Mouse (Mus musculus) MEL (cell line): ENCODE data around the gene Yap1. TPM values are rescaled to one million over a fixed set of nuclear protein-coding genes. Genes with fewer than 3 reads are reported as not detected.
A peak's percentile ranks its signal among the peaks of the same experiment; 100 is the strongest.

Experiments
- DNase-seq: peaks from one replicate; pipeline ENCODE4 v3.0.0; 2011; ENCODE audit warnings: low read depth, low spot score
- H3K27ac ChIP-seq: 2 replicates; pipeline ENCODE4 v1.5.1; 2012; ENCODE audit warnings: low read depth, mild to moderate bottlenecking, control low read depth, low read length, moderate library complexity; ENCODE audit not compliant: control insufficient read depth
- H3K27me3 ChIP-seq, 2 experiments: fragments of 150-350 bp in 1 of 2; sonication (generic) in 1 of 2; 2 replicates each; pipeline ENCODE4 v1.6.1; 2012; ENCODE audit warnings: low read length in 2 of 2, mild to moderate bottlenecking in 2 of 2, improper control_type of control experiment in 1 of 2, moderate library complexity in 1 of 2; ENCODE audit not compliant: insufficient read depth in 2 of 2, control insufficient read depth in 1 of 2
- H3K36me3 ChIP-seq, 2 experiments: 2 replicates each; pipeline ENCODE4 v1.6.1; 2012 to 2014; ENCODE audit warnings: low read length in 2 of 2, improper control_type of control experiment in 1 of 2, inconsistent platforms in 1 of 2, mild to moderate bottlenecking in 1 of 2; ENCODE audit not compliant: insufficient read depth in 2 of 2, control insufficient read depth in 1 of 2
- H3K4me1 ChIP-seq, 2 experiments: fragments of 150-350 bp in 1 of 2; sonication (generic) in 1 of 2; 2 replicates each; pipeline ENCODE4 v1.6.1; 2012; ENCODE audit warnings: low read length in 2 of 2, improper control_type of control experiment in 1 of 2, mild to moderate bottlenecking in 1 of 2; ENCODE audit not compliant: insufficient read depth in 2 of 2, control insufficient read depth in 1 of 2
- H3K4me3 ChIP-seq, 2 experiments: fragments of 150-350 bp in 1 of 2; sonication (generic) in 1 of 2; 2 replicates each; pipeline ENCODE4 v1.5.1; 2012; ENCODE audit warnings: low read depth in 2 of 2, low read length in 2 of 2, mild to moderate bottlenecking in 2 of 2, moderate library complexity in 2 of 2, control low read depth in 1 of 2, improper control_type of control experiment in 1 of 2; ENCODE audit not compliant: control insufficient read depth in 1 of 2, insufficient read depth in 1 of 2
- H3K79me2 ChIP-seq: 2 replicates; pipeline ENCODE4 v1.6.1; 2012; ENCODE audit warnings: mild to moderate bottlenecking, low read length, moderate library complexity; ENCODE audit not compliant: control insufficient read depth, poor library complexity, insufficient read depth
- H3K9ac ChIP-seq: 2 replicates; pipeline ENCODE4 v1.6.1; 2012; ENCODE audit warnings: low read depth, mild to moderate bottlenecking, control low read depth, low read length, moderate library complexity; ENCODE audit not compliant: control insufficient read depth, poor library complexity, severe bottlenecking
- H3K9me3 ChIP-seq: fragments of 150-350 bp; sonication (generic); replicated peaks from 2 replicates; pipeline ENCODE4 v1.6.1; 2012; ENCODE audit warnings: mild to moderate bottlenecking, low read length, improper control_type of control experiment, moderate library complexity; ENCODE audit not compliant: insufficient read depth
- CHD1 ChIP-seq: IDR thresholded peaks from 2 replicates; pipeline ENCODE4 v1.6.1; 2012; ENCODE audit warnings: low read depth, mild to moderate bottlenecking, inconsistent platforms, low read length, improper control_type of control experiment
- CHD2 ChIP-seq: IDR thresholded peaks from 2 replicates; pipeline ENCODE4 v1.6.1; 2011; ENCODE audit warnings: low read length, improper control_type of control experiment
- CTCF ChIP-seq, 3 experiments: IDR thresholded peaks in 2 of 3; conservative IDR thresholded peaks in 1 of 3; 2 replicates each; pipeline ENCODE4 v1.5.1; 2011 to 2012; ENCODE audit warnings: low read length in 3 of 3, low read depth in 2 of 3, mild to moderate bottlenecking in 2 of 3, improper control_type of control experiment in 1 of 3, inconsistent platforms in 1 of 3, mixed read lengths in 1 of 3, moderate library complexity in 1 of 3; ENCODE audit not compliant: control insufficient read depth in 1 of 3, insufficient read depth in 1 of 3, poor library complexity in 1 of 3, severe bottlenecking in 1 of 3
- E2F4 ChIP-seq: IDR thresholded peaks from 2 replicates; pipeline ENCODE4 v1.6.1; 2011; ENCODE audit warnings: low read depth, low read length, improper control_type of control experiment, borderline replicate concordance
- EP300 ChIP-seq, 2 experiments: IDR thresholded peaks; 2 replicates each; pipeline ENCODE4 v1.6.1; 2011; ENCODE audit warnings: improper control_type of control experiment in 2 of 2, low read length in 2 of 2, low read depth in 1 of 2, mild to moderate bottlenecking in 1 of 2
- GATA1 ChIP-seq: IDR thresholded peaks from 2 replicates; pipeline ENCODE4 v1.6.1; 2011; ENCODE audit warnings: low read depth, low read length, improper control_type of control experiment
- HCFC1 ChIP-seq: IDR thresholded peaks from 2 replicates; pipeline ENCODE4 v1.6.1; 2012; ENCODE audit warnings: low read depth, mild to moderate bottlenecking, inconsistent platforms, low read length, improper control_type of control experiment, moderate library complexity
- JUND ChIP-seq: IDR thresholded peaks from 2 replicates; pipeline ENCODE4 v1.6.1; 2011; ENCODE audit warnings: low read depth, mild to moderate bottlenecking, improper control_type of control experiment, low read length
- MAFK ChIP-seq: IDR thresholded peaks from 2 replicates; pipeline ENCODE4 v1.6.1; 2011; ENCODE audit warnings: low read depth, mild to moderate bottlenecking, low read length, improper control_type of control experiment, borderline replicate concordance
- MAX ChIP-seq: IDR thresholded peaks from 2 replicates; pipeline ENCODE4 v1.6.1; 2011; ENCODE audit warnings: low read length, improper control_type of control experiment
- MEF2A ChIP-seq: IDR thresholded peaks from 2 replicates; pipeline ENCODE4 v1.6.1; 2014; ENCODE audit warnings: low read depth, mild to moderate bottlenecking, inconsistent platforms, low read length, improper control_type of control experiment; ENCODE audit not compliant: poor library complexity, insufficient replicate concordance, severe bottlenecking; ENCODE audit errors: extremely low read depth
- MYB ChIP-seq: IDR thresholded peaks from 2 replicates; pipeline ENCODE4 v1.6.1; 2011; ENCODE audit warnings: mild to moderate bottlenecking, low read depth, low read length, improper control_type of control experiment
- POLR2A ChIP-seq, 2 experiments: IDR thresholded peaks; 2 replicates each; pipeline ENCODE4 v1.6.1; 2011 to 2012; ENCODE audit warnings: low read length in 2 of 2, mild to moderate bottlenecking in 2 of 2, control low read depth in 1 of 2, improper control_type of control experiment in 1 of 2, low read depth in 1 of 2, moderate library complexity in 1 of 2; ENCODE audit not compliant: control insufficient read depth in 1 of 2, insufficient read depth in 1 of 2, poor library complexity in 1 of 2
- POLR2AphosphoS5 ChIP-seq: IDR thresholded peaks from 2 replicates; pipeline ENCODE4 v1.6.1; 2012; ENCODE audit warnings: low read depth, borderline replicate concordance, mild to moderate bottlenecking, inconsistent platforms, low read length, moderate library complexity, mixed read lengths
- RCOR1 ChIP-seq: IDR thresholded peaks from 2 replicates; pipeline ENCODE4 v1.6.1; 2012; ENCODE audit warnings: low read depth, mild to moderate bottlenecking, inconsistent platforms, low read length, improper control_type of control experiment
- TAL1 ChIP-seq: IDR thresholded peaks from 2 replicates; pipeline ENCODE4 v1.6.1; 2012; ENCODE audit warnings: mild to moderate bottlenecking, inconsistent platforms, low read length, moderate library complexity, mixed read lengths
- TBP ChIP-seq: IDR thresholded peaks from 2 replicates; pipeline ENCODE4 v1.8.0; 2011; ENCODE audit warnings: low read depth, low read length, improper control_type of control experiment
- TCF12 ChIP-seq: IDR thresholded peaks from 2 replicates; pipeline ENCODE4 v1.6.1; 2014; ENCODE audit warnings: low read depth, mild to moderate bottlenecking, inconsistent platforms, low read length, improper control_type of control experiment, moderate library complexity
- UBTF ChIP-seq: IDR thresholded peaks from 2 replicates; pipeline ENCODE4 v1.6.1; 2012; ENCODE audit warnings: low read depth, mild to moderate bottlenecking, inconsistent platforms, low read length, improper control_type of control experiment, moderate library complexity, borderline replicate concordance; ENCODE audit not compliant: insufficient read depth
- USF1 ChIP-seq: IDR thresholded peaks from 2 replicates; pipeline ENCODE4 v1.6.1; 2014; ENCODE audit warnings: low read depth, mild to moderate bottlenecking, inconsistent platforms, low read length, improper control_type of control experiment, moderate library complexity
- USF2 ChIP-seq, 2 experiments: IDR thresholded peaks; 2 replicates each; pipeline ENCODE4 v1.6.1; 2011 to 2012; ENCODE audit warnings: improper control_type of control experiment in 2 of 2, low read length in 2 of 2, borderline replicate concordance in 1 of 2, inconsistent platforms in 1 of 2, low read depth in 1 of 2, mild to moderate bottlenecking in 1 of 2; ENCODE audit not compliant: insufficient read depth in 1 of 2
- ZC3H11A ChIP-seq: IDR thresholded peaks from 2 replicates; pipeline ENCODE4 v1.6.1; 2012; ENCODE audit warnings: low read depth, mild to moderate bottlenecking, inconsistent platforms, low read length, improper control_type of control experiment
- ZKSCAN1 ChIP-seq: IDR thresholded peaks from 2 replicates; pipeline ENCODE4 v1.6.1; 2012; ENCODE audit warnings: low read depth, mild to moderate bottlenecking, inconsistent platforms, low read length, improper control_type of control experiment, moderate library complexity
- polyA plus RNA-seq, 2 experiments: library from polyadenylated mRNA; stranded (reverse) in 1 of 2; unstranded in 1 of 2; fragments of >175 nt in 1 of 2; fragments of >200 nt in 1 of 2; gene quantifications; 2 replicates each; pipeline versions ENCODE4 v1.2.1 to v1.2.4; 2012; ENCODE audit warnings: low replicate concordance in 2 of 2, low read depth in 1 of 2; ENCODE audit not compliant: insufficient read length in 2 of 2, insufficient read depth in 1 of 2, missing spikeins in 1 of 2
- total RNA-seq: library from RNA; depleted of rRNA; stranded (reverse); fragments of 300-350 nt; gene quantifications from 2 replicates; pipeline ENCODE4 v1.2.3, GENCODE M21; 2012; rRNA removed

Yap1 gene
- total RNA-seq (not detected in 2 replicates), polyA plus RNA-seq (not detected)

DNA sequence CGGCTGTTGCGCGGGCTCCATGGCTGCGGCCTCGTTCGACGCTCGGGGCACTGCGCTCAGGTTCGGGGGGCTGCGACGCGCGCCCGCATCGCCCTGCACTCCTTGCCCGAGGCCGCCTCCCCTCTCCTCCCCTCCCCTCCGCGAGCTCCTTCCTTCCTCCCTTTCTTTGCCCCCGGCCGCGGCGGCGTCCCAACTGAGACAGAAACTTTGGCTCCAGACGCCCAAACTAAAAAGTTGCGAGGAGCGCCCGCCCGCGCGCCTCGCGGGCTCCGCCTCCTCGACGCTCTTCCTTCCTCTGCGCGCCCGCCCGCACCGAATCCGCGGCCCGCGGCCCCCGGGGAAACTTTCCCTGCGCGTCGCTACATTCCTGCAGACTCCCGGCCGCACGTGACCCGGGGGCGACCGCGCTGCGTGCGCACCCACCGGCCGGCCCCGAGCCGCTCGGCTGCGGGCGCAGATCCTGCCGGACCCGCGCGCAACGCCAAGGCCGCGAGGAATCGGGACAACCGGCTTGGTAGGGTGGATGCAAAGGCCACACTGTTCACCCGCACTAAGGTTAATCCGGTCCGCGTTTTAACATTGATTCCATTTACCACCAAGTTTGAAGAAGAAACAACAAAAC, at the start of gene Yap1:
TSS of gene Yap1 (minus strand) at position 227 of the 622 bp plus-strand sequence.
- H3K79me2 ChIP-seq, result no peaks in the 10 kb centered on the region
- no peaks in the 10 kb centered on the region for H3K27me3 ChIP-seq
- H3K4me1 ChIP-seq, result no peaks in the 10 kb centered on the region
- H3K9ac ChIP-seq, result no peak within 1 kb of the TSS
- no peak for DNase-seq
- peak in 1 of 2 experiments; percentile 40; a peak in 1 of 4 replicates for TF ChIP-seq POLR2A (IDR thresholded peaks at IDR 0.05; ENCODE audit: control insufficient read depth in 1 of 2, insufficient read depth in 1 of 2, low read depth in 1 of 2, low read length in 2 of 2, poor library complexity in 1 of 2)
- no peak for TF ChIP-seq TAL1
- TF ChIP-seq, all 39 proteins: peak for 1
- Histone ChIP-seq H3K9me3 (no peaks in the 10 kb centered on the region), H3K4me3 (no peak within 1 kb of the TSS), H3K27ac (no peak within 1 kb of the TSS), H3K36me3 (no peaks in the 10 kb centered on the region)

DNA sequence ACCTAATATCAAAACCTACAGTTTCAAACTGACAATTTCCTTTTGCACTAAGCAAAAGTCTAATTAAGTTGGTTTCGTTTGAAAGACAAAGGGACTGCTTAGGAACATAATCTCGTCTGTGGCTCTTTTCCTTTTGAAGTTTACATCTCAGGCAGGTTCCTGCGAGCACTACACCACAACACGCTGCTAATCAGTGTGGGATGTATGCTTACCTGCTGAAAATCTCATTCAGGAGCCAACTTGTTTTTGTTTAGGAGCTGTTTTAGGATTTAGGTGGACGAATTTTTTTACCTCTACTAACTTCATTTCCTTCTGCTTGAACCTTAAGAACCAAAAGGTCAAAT, 38.6 kb upstream of the Yap1 start:
- Histone ChIP-seq H3K9me3 (no peaks in the 10 kb centered on the region), H3K79me2 (no peaks in the 10 kb centered on the region), H3K4me1 (no peaks in the 10 kb centered on the region), H3K9ac (no peak overlapping the region), H3K36me3 (no peaks in the 10 kb centered on the region), H3K27me3 (no peaks in the 10 kb centered on the region), H3K4me3 (no peak overlapping the region), H3K27ac (no peak overlapping the region)
- no peak for DNase-seq
- no peak for TF ChIP-seq MAX
- TF ChIP-seq CHD2, result no peak
- TF ChIP-seq MEF2A, result no peak
- no peak for TF ChIP-seq USF2 (IDR thresholded peaks at IDR 0.05; ENCODE audit: borderline replicate concordance in 1 of 2, insufficient read depth in 1 of 2, low read depth in 1 of 2, low read length in 2 of 2)
- TF ChIP-seq RCOR1, result no peak
- TF ChIP-seq JUND, result no peak
- no peak for TF ChIP-seq ZC3H11A
- no peak for TF ChIP-seq TCF12

GRCm38 (mm10) chr9:8042338-8043043, 38.1 kb upstream of the Yap1 start, which contains the start of gene Cfap300:
TSS of gene Cfap300 (minus strand) at chr9:8042823.
- no peak for DNase-seq
- Histone ChIP-seq H3K4me1 (no peaks in the 10 kb centered on the region), H3K27me3 (no peaks in the 10 kb centered on the region), H3K9ac (no peak within 1 kb of the TSS), H3K27ac (no peak within 1 kb of the TSS), H3K9me3 (no peaks in the 10 kb centered on the region), H3K79me2 (no peaks in the 10 kb centered on the region), H3K36me3 (no peaks in the 10 kb centered on the region), H3K4me3 (no peak within 1 kb of the TSS)
- no peak for TF ChIP-seq MAX
- no peak for TF ChIP-seq ZC3H11A
- no peak for TF ChIP-seq POLR2AphosphoS5
- no peak for TF ChIP-seq MYB
- no peak for TF ChIP-seq TBP
- no peak for TF ChIP-seq USF1
- TF ChIP-seq E2F4, result no peak
- no peak for TF ChIP-seq HCFC1
- no peak for TF ChIP-seq EP300 (IDR thresholded peaks at IDR 0.05; ENCODE audit: low read depth in 1 of 2, low read length in 2 of 2)
- TF ChIP-seq CHD2, result no peak
- no peak for TF ChIP-seq MAFK
- no peak for TF ChIP-seq TAL1
- TF ChIP-seq CTCF (IDR thresholded peaks at IDR 0.05 in 2 of 3, conservative IDR thresholded peaks at IDR 0.05 in 1 of 3; ENCODE audit: control insufficient read depth in 1 of 3, insufficient read depth in 1 of 3, low read depth in 2 of 3, low read length in 3 of 3, poor library complexity in 1 of 3, severe bottlenecking in 1 of 3), result no peak
- TF ChIP-seq CHD1, result no peak
- no peak for TF ChIP-seq UBTF
- TF ChIP-seq GATA1, result no peak
- TF ChIP-seq TCF12, result no peak
- TF ChIP-seq ZKSCAN1, result no peak
